Mouse (Mus musculus) thymus, postnatal 0 days (tissue): ENCODE results near the gene Men1. TPM values are rescaled to one million over a fixed set of nuclear protein-coding genes. Genes with fewer than 3 reads are reported as not detected.
"Not testable (repeated sequence)": the region's sequence is repeated elsewhere in the genome, so short reads cannot be mapped to it uniquely, and the experiment has no call there.

Source experiments
- DNase-seq: peaks from one replicate; pipeline ENCODE4 v3.0.0-alpha.2; 2015; ENCODE audit warnings: low spot score
- polyA plus RNA-seq: library from polyadenylated mRNA; unstranded; fragments of >200 nt; fragmentation: Nextera tagmentation; extraction: Ambion mirVana; gene quantifications from 2 replicates; pipeline ENCODE4 v1.2.1, GENCODE M21; 2015

Men1 gene
- polyA plus RNA-seq, 1 experiment from 2014 or later: 54.0 TPM

- DNase-seq: peak; percentile 89
Measured at GRCm38 (mm10) chr19:6304787-6305516, 29.8 kb upstream of the Men1 start.

GRCm38 (mm10) chr19:6305517-6306115 is 29.2 kb upstream of the Men1 start:
- no peak for DNase-seq

GRCm38 (mm10) chr19:6306137-6306551 is 28.6 kb upstream of the Men1 start, which contains the start of gene Cdc42bpg:
TSS of gene Cdc42bpg (plus strand) at chr19:6306456.
- DNase-seq: peak; percentile 86

GRCm38 (mm10) chr19:6306586-6306985 is 28.2 kb upstream of the Men1 start:
- peak; percentile 89 for DNase-seq

GRCm38 (mm10) chr19:6307733-6308531 is 26.8 kb upstream of the Men1 start:
- no peak for DNase-seq

- no peak for DNase-seq
Measured at GRCm38 (mm10) chr19:6310181-6310580, 24.6 kb upstream of the Men1 start.

GRCm38 (mm10) chr19:6311783-6312182 is 23.0 kb upstream of the Men1 start:
- DNase-seq: not testable (repeated sequence)

- DNase-seq: no peak
Measured at GRCm38 (mm10) chr19:6313796-6314195, 21.0 kb upstream of the Men1 start.

- DNase-seq: no peak
Measured at GRCm38 (mm10) chr19:6314513-6314912, 20.3 kb upstream of the Men1 start.

- DNase-seq: no peak
Measured at GRCm38 (mm10) chr19:6315573-6315972, 19.2 kb upstream of the Men1 start.

GRCm38 (mm10) chr19:6318145-6318544 is 16.6 kb upstream of the Men1 start:
- DNase-seq: no peak

GRCm38 (mm10) chr19:6321358-6321757 is 13.4 kb upstream of the Men1 start:
- no peak for DNase-seq

- no peak for DNase-seq
Measured at GRCm38 (mm10) chr19:6321786-6322621, 12.8 kb upstream of the Men1 start.

- DNase-seq: no peak
Measured at GRCm38 (mm10) chr19:6324751-6325150, 10.0 kb upstream of the Men1 start.

GRCm38 (mm10) chr19:6331178-6331577 is 3.6 kb upstream of the Men1 start:
- DNase-seq: peak; percentile 16

GRCm38 (mm10) chr19:6331719-6332516 is 2.9 kb upstream of the Men1 start:
- DNase-seq: peak; percentile 80

- peak; percentile 18 for DNase-seq
Measured at GRCm38 (mm10) chr19:6333761-6334595, 801 bp upstream of the Men1 start.

GRCm38 (mm10) chr19:6335458-6335827 is 664 bp downstream of the Men1 start:
- peak; percentile 20 for DNase-seq

GRCm38 (mm10) chr19:6336920-6337319 is 2.1 kb downstream of the Men1 start:
- no peak for DNase-seq
